Mouse (Mus musculus) G1E (cell line): ENCODE results near the gene Vkorc1. TPM values are rescaled to one million over a fixed set of nuclear protein-coding genes. Genes with fewer than 3 reads are reported as not detected.
A peak's percentile ranks its signal among the peaks of the same experiment; 100 is the strongest.

Experiments
- ATAC-seq: 2 replicates; pipeline ENCODE4 v1.8.0; 2016; ENCODE audit warnings: mild to moderate bottlenecking; ENCODE audit not compliant: insufficient number of reproducible peaks, poor library complexity, low FRiP score, severe bottlenecking; ENCODE audit errors: extremely low read depth
- DNase-seq: peaks from one replicate; pipeline ENCODE4 v3.0.0; 2012; ENCODE audit warnings: low spot score
- H3K27me3 ChIP-seq: 2 replicates; pipeline ENCODE4 v1.6.1; 2012; ENCODE audit warnings: mild to moderate bottlenecking, low read length, inconsistent platforms; ENCODE audit not compliant: insufficient read depth
- H3K36me3 ChIP-seq: replicated peaks from 2 replicates; pipeline ENCODE3; 2012; ENCODE audit warnings: mild to moderate bottlenecking, inconsistent platforms
- H3K4me1 ChIP-seq: 2 replicates; pipeline ENCODE4 v1.6.1; 2012; ENCODE audit warnings: low read depth, low read length, inconsistent platforms, mixed read lengths; ENCODE audit not compliant: insufficient read depth
- H3K4me3 ChIP-seq: 2 replicates; pipeline ENCODE4 v1.5.1; 2012; ENCODE audit warnings: low read depth, mild to moderate bottlenecking, inconsistent platforms, low read length, moderate library complexity, mixed read lengths
- H3K9me3 ChIP-seq: replicated peaks from 2 replicates; pipeline ENCODE4 v1.6.1; 2012; ENCODE audit warnings: inconsistent platforms
- CTCF ChIP-seq: IDR thresholded peaks from 2 replicates; pipeline ENCODE4 v1.5.1; 2012; ENCODE audit warnings: low read depth, low read length, inconsistent platforms, mixed read lengths
- GATA1 ChIP-seq: IDR thresholded peaks from 2 replicates; pipeline ENCODE4 v1.6.1; 2012; ENCODE audit warnings: borderline replicate concordance, low read length, inconsistent platforms, mixed read lengths
- GATA2 ChIP-seq: IDR thresholded peaks from 2 replicates; pipeline ENCODE4 v1.6.1; 2012; ENCODE audit warnings: low read depth, low read length, inconsistent platforms, borderline replicate concordance
- POLR2AphosphoS5 ChIP-seq: IDR thresholded peaks from 2 replicates; pipeline ENCODE4 v1.6.1; 2012; ENCODE audit warnings: low read depth, low read length, inconsistent platforms; ENCODE audit not compliant: insufficient replicate concordance
- TAL1 ChIP-seq: conservative IDR thresholded peaks from 2 replicates; pipeline ENCODE4 v1.6.1; 2012; ENCODE audit warnings: low read depth, low read length, inconsistent platforms, mixed read lengths
- polyA plus RNA-seq: library from polyadenylated mRNA; stranded (reverse); fragments of >175 nt; gene quantifications from 2 replicates; pipeline ENCODE4 v1.2.3, GENCODE M21; 2012
- total RNA-seq, 2 experiments: library from RNA; stranded (forward) in 1 of 2; stranded (reverse) in 1 of 2; fragments of 200-1000 nt in 1 of 2; fragments of >200 nt in 1 of 2; fragmentation: Nextera tagmentation in 1 of 2; gene quantifications; 2 replicates each; pipeline ENCODE4 v1.2.3; 2014 to 2017

Gene Vkorc1
- total and polyA plus RNA-seq, 3 experiments = 11.0 to 68.8 (median 12.6) TPM

- H3K4me3 ChIP-seq = peak overlapping the region; percentile 0; the same call in 1 of the 2 replicates
- H3K4me1 ChIP-seq = peaks cover 76% of the 10 kb centered on the region
- ATAC-seq = no peak
- TF ChIP-seq GATA2 (no peak), GATA1 (no peak), POLR2AphosphoS5 (no peak), TAL1 (no peak), CTCF (no peak)
- no peaks in the 10 kb centered on the region for H3K9me3 ChIP-seq
- H3K27me3 ChIP-seq = no peaks in the 10 kb centered on the region
- DNase-seq = no peak
- peaks cover 99% of the 10 kb centered on the region for H3K36me3 ChIP-seq
Observed at GRCm38 (mm10) chr7:127886551-127886950, 8.9 kb downstream of the Vkorc1 start.

- TF ChIP-seq GATA1 (no peak), TAL1 (no peak), CTCF (no peak)
- peaks cover 99% of the 10 kb centered on the region for H3K36me3 ChIP-seq
Observed at GRCm38 (mm10) chr7:127885951-127886350, 9.5 kb downstream of the Vkorc1 start.

GRCm38 (mm10) chr7:127880431-127880830 is 15.0 kb downstream of the Vkorc1 start:
- peaks cover 78% of the 10 kb centered on the region for H3K36me3 ChIP-seq
- no peak for TF ChIP-seq POLR2AphosphoS5
- TF ChIP-seq GATA2 = no peak
- TF ChIP-seq GATA1 = no peak
- no peak for TF ChIP-seq CTCF
- TF ChIP-seq TAL1 = no peak
- H3K4me1 ChIP-seq = peaks cover 76% of the 10 kb centered on the region
- ATAC-seq (no peak), DNase-seq (no peak)
- H3K27me3 ChIP-seq = no peaks in the 10 kb centered on the region
- H3K4me3 ChIP-seq = no peak overlapping the region
- peaks cover 32% of the 10 kb centered on the region for H3K9me3 ChIP-seq

More at GRCm38 (mm10) chr7:127885951-127886350, 9.5 kb downstream of the Vkorc1 start:
- H3K4me3 ChIP-seq = no peak overlapping the region; the same call in 1 of the 2 replicates
- no peaks in the 10 kb centered on the region for H3K27me3 ChIP-seq
- peaks cover 82% of the 10 kb centered on the region for H3K4me1 ChIP-seq
- DNase-seq (peak; percentile 53), ATAC-seq (peak; percentile 22)
- peaks cover 6% of the 10 kb centered on the region for H3K9me3 ChIP-seq

GRCm38 (mm10) chr7:127879301-127879700 is 16.1 kb downstream of the Vkorc1 start:
- ATAC-seq (no peak), DNase-seq (no peak)
- Histone ChIP-seq H3K9me3 (peaks cover 32% of the 10 kb centered on the region), H3K27me3 (no peaks in the 10 kb centered on the region), H3K4me3 (no peak overlapping the region), H3K4me1 (peaks cover 76% of the 10 kb centered on the region), H3K36me3 (peaks cover 69% of the 10 kb centered on the region)
- TF ChIP-seq POLR2AphosphoS5 = no peak
- TF ChIP-seq CTCF = no peak
- no peak for TF ChIP-seq TAL1
- TF ChIP-seq GATA1 = no peak
- no peak for TF ChIP-seq GATA2

GRCm38 (mm10) chr7:127876467-127877348 is 18.7 kb downstream of the Vkorc1 start, which contains the start of gene Zfp668:
TSS of gene Zfp668 (minus strand) at chr7:127876828.
- peak; percentile 46 for ATAC-seq
- H3K4me3 ChIP-seq = peak within 1 kb of the TSS; percentile 92
- peaks cover 65% of the 10 kb centered on the region for H3K36me3 ChIP-seq
- 0 out of 2 replicates have a peak, but pooled peaks have one; percentile 30 for TF ChIP-seq POLR2AphosphoS5
- no peak for TF ChIP-seq CTCF
- TF ChIP-seq GATA1 = no peak
- DNase-seq = peak; percentile 85
- no peaks in the 10 kb centered on the region for H3K27me3 ChIP-seq
- peaks cover 72% of the 10 kb centered on the region for H3K4me1 ChIP-seq
- peaks cover 32% of the 10 kb centered on the region for H3K9me3 ChIP-seq

GRCm38 (mm10) chr7:127876041-127876466 is 19.4 kb downstream of the Vkorc1 start, which contains the start of gene Zfp646:
TSS of gene Zfp646 (plus strand) at chr7:127876221.
- H3K4me1 ChIP-seq = peaks cover 68% of the 10 kb centered on the region
- ATAC-seq = no peak
- peak; percentile 92 for DNase-seq
- no peaks in the 10 kb centered on the region for H3K27me3 ChIP-seq
- peaks cover 28% of the 10 kb centered on the region for H3K9me3 ChIP-seq
- no peak for TF ChIP-seq TAL1
- TF ChIP-seq POLR2AphosphoS5 = no peak
- no peak for TF ChIP-seq CTCF
- TF ChIP-seq GATA1 = no peak
- no peak for TF ChIP-seq GATA2
- peak within 1 kb of the TSS; percentile 92 for H3K4me3 ChIP-seq
- peaks cover 63% of the 10 kb centered on the region for H3K36me3 ChIP-seq
